Mouse (Mus musculus): ENCODE results near the gene Hist1h2bn.

GRCm38 (mm10) chr13:21781021-21781555, 27.2 kb downstream of the Hist1h2bn start:
- TF ChIP-seq POLR2A (IDR thresholded peaks at IDR 0.05; ENCODE audit: insufficient read length, low read depth) (no peak), MYOD1 (IDR thresholded peaks at IDR 0.05; ENCODE audit: control insufficient read depth in 1 of 3, insufficient read length in 2 of 3, low read depth in 2 of 3) (no peak), E2F4 (IDR thresholded peaks at IDR 0.05; ENCODE audit: insufficient read depth) (no peak), TCF12 (IDR thresholded peaks at IDR 0.05; ENCODE audit: insufficient read depth, poor library complexity, severe bottlenecking) (no peak), MYOG (IDR thresholded peaks at IDR 0.05; ENCODE audit: control insufficient read depth in 1 of 3, insufficient read depth in 1 of 3, insufficient read length in 2 of 3, low read depth in 2 of 3) (no peak), TCF3 (IDR thresholded peaks at IDR 0.05; ENCODE audit: insufficient read length, low read depth) (no peak), MAX (IDR thresholded peaks at IDR 0.05; ENCODE audit: low read depth) (no peak), POLR2AphosphoS2 (IDR thresholded peaks at IDR 0.05; ENCODE audit: insufficient read length, low read depth) (no peak)
